Mouse (Mus musculus) embryonic facial prominence, embryonic 12.5 days (tissue): Measurements from ENCODE around the gene Lonp1. TPM values are rescaled to one million over a fixed set of nuclear protein-coding genes. Genes with fewer than 3 reads are reported as not detected.

ENCODE experiments used
- ATAC-seq: fragments of 200-750 bp; cut with Nextera tagmentation; 2 replicates; pipeline ENCODE4 v1.8.0; 2017; ENCODE audit not compliant: insufficient number of reproducible peaks, insufficient read depth, low FRiP score, low TSS enrichment
- H3K27ac ChIP-seq: fragments of 300-500 bp; sonication (generic); 2 replicates; pipeline ENCODE4 v1.5.1; 2016; ENCODE audit warnings: mild to moderate bottlenecking
- H3K27me3 ChIP-seq: fragments of 300-500 bp; sonication (generic); 2 replicates; pipeline ENCODE4 v1.6.1; 2016; ENCODE audit warnings: mild to moderate bottlenecking, moderate library complexity
- H3K36me3 ChIP-seq: fragments of 300-500 bp; sonication (generic); 2 replicates; pipeline ENCODE4 v1.6.1; 2016; ENCODE audit warnings: mild to moderate bottlenecking
- H3K4me1 ChIP-seq: fragments of 300-500 bp; sonication (generic); 2 replicates; pipeline ENCODE4 v1.6.1; 2016
- H3K4me2 ChIP-seq: fragments of 300-500 bp; sonication (generic); replicated peaks from 2 replicates; pipeline ENCODE4 v1.6.1; 2016; ENCODE audit warnings: mild to moderate bottlenecking, moderate library complexity
- H3K4me3 ChIP-seq: fragments of 300-500 bp; sonication (generic); 2 replicates; pipeline ENCODE4 v1.5.1; 2016; ENCODE audit warnings: mild to moderate bottlenecking
- H3K9ac ChIP-seq: fragments of 300-500 bp; sonication (generic); 2 replicates; pipeline ENCODE4 v1.6.1; 2016; ENCODE audit warnings: mild to moderate bottlenecking, moderate library complexity
- H3K9me3 ChIP-seq: fragments of 300-500 bp; sonication (generic); 2 replicates; pipeline ENCODE4 v1.6.1; 2016; ENCODE audit warnings: mild to moderate bottlenecking, moderate library complexity
- WGBS: fragments of 180-500 bp; shearing (Covaris S2); methylation state at CpG from one replicate; pipeline ENCODE4 v1.1.7; 2016; 5-methylcytosine and 5-hydroxymethylcytosine counted together
- polyA plus RNA-seq: library from polyadenylated mRNA; unstranded; fragments of >200 nt; fragmentation: Nextera tagmentation; extraction: Ambion mirVana; gene quantifications from 2 replicates; pipeline ENCODE4 v1.2.1, GENCODE M21; 2016

Lonp1 gene
- polyA plus RNA-seq, 1 experiment from 2014 or later = 66.9 TPM

- no peak for ATAC-seq
- Histone ChIP-seq H3K27me3 (no peaks in the 10 kb centered on the region), H3K4me2 (peak overlapping the region; percentile 78), H3K9ac (peak overlapping the region; percentile 52), H3K36me3 (peaks cover 39% of the 10 kb centered on the region), H3K9me3 (no peaks in the 10 kb centered on the region), H3K27ac (peak overlapping the region; percentile 1; the same call in 1 of the 2 replicates), H3K4me3 (peak overlapping the region; percentile 46), H3K4me1 (peaks cover 16% of the 10 kb centered on the region)
- WGBS = 56% methylated on average over 5 of the region's 5 CpGs
Measured at GRCm38 (mm10) chr17:56608699-56609098, 18.0 kb downstream of the Lonp1 start.

- Histone ChIP-seq H3K4me2 (no peak overlapping the region), H3K27me3 (no peaks in the 10 kb centered on the region), H3K9me3 (no peaks in the 10 kb centered on the region), H3K9ac (no peak overlapping the region), H3K4me1 (peaks cover 16% of the 10 kb centered on the region), H3K27ac (no peak overlapping the region), H3K36me3 (peaks cover 50% of the 10 kb centered on the region), H3K4me3 (no peak overlapping the region)
- ATAC-seq = no peak
- 75% methylated on average over 3 of the region's 3 CpGs for WGBS
Measured at GRCm38 (mm10) chr17:56607521-56608062, 19.1 kb downstream of the Lonp1 start.

- no peak for ATAC-seq
- Histone ChIP-seq H3K27me3 (no peaks in the 10 kb centered on the region), H3K36me3 (peaks cover 72% of the 10 kb centered on the region), H3K9me3 (no peaks in the 10 kb centered on the region), H3K4me3 (no peak overlapping the region), H3K9ac (no peak overlapping the region), H3K4me2 (no peak overlapping the region), H3K27ac (no peak overlapping the region), H3K4me1 (peaks cover 11% of the 10 kb centered on the region)
- WGBS = 89% methylated on average over 9 of the region's 9 CpGs
Measured at GRCm38 (mm10) chr17:56605431-56605830, 21.3 kb downstream of the Lonp1 start.

GRCm38 (mm10) chr17:56604422-56604821 lies 22.3 kb downstream of the Lonp1 start:
- Histone ChIP-seq H3K4me3 (no peak overlapping the region), H3K4me1 (peaks cover 8% of the 10 kb centered on the region), H3K9me3 (no peaks in the 10 kb centered on the region), H3K36me3 (peaks cover 82% of the 10 kb centered on the region), H3K9ac (no peak overlapping the region), H3K27ac (no peak overlapping the region), H3K27me3 (no peaks in the 10 kb centered on the region), H3K4me2 (no peak overlapping the region)
- ATAC-seq = no peak
- WGBS = 86% methylated on average over 3 of the region's 3 CpGs

- Histone ChIP-seq H3K4me1 (peaks cover 8% of the 10 kb centered on the region), H3K27ac (no peak overlapping the region), H3K27me3 (no peaks in the 10 kb centered on the region), H3K36me3 (peaks cover 85% of the 10 kb centered on the region), H3K9me3 (no peaks in the 10 kb centered on the region), H3K4me2 (no peak overlapping the region), H3K9ac (no peak overlapping the region), H3K4me3 (no peak overlapping the region)
- no peak for ATAC-seq
- WGBS = 89% methylated on average over 9 of the region's 9 CpGs
Measured at GRCm38 (mm10) chr17:56604070-56604380, 22.7 kb downstream of the Lonp1 start.

GRCm38 (mm10) chr17:56603186-56604069 lies 23.3 kb downstream of the Lonp1 start:
- H3K27me3 ChIP-seq = no peaks in the 10 kb centered on the region
- ATAC-seq = no peak
- H3K9ac ChIP-seq = no peak overlapping the region
- no peaks in the 10 kb centered on the region for H3K9me3 ChIP-seq
- peaks cover 85% of the 10 kb centered on the region for H3K36me3 ChIP-seq
- WGBS = 94% methylated on average over 28 of the region's 28 CpGs
- H3K4me1 ChIP-seq = peaks cover 2% of the 10 kb centered on the region
- H3K27ac ChIP-seq = no peak overlapping the region
- H3K4me3 ChIP-seq = no peak overlapping the region
- no peak overlapping the region for H3K4me2 ChIP-seq

- Histone ChIP-seq H3K9me3 (no peaks in the 10 kb centered on the region), H3K27ac (no peak overlapping the region), H3K9ac (no peak overlapping the region), H3K4me3 (no peak overlapping the region), H3K4me1 (no peaks in the 10 kb centered on the region), H3K27me3 (no peaks in the 10 kb centered on the region), H3K36me3 (peaks cover 94% of the 10 kb centered on the region), H3K4me2 (no peak overlapping the region)
- 93% methylated on average over 8 of the region's 8 CpGs for WGBS
- ATAC-seq = peak; percentile 32; the same call in 1 of the 2 replicates
Measured at GRCm38 (mm10) chr17:56593527-56594271, 33.0 kb downstream of the Lonp1 start.

GRCm38 (mm10) chr17:56592553-56592952 lies 34.1 kb downstream of the Lonp1 start:
- no peak overlapping the region for H3K4me2 ChIP-seq
- no peaks in the 10 kb centered on the region for H3K27me3 ChIP-seq
- no peak for ATAC-seq
- peaks cover 2% of the 10 kb centered on the region for H3K4me1 ChIP-seq
- peaks cover 98% of the 10 kb centered on the region for H3K36me3 ChIP-seq
- H3K9me3 ChIP-seq = no peaks in the 10 kb centered on the region
- H3K27ac ChIP-seq = no peak overlapping the region
- no peak overlapping the region for H3K4me3 ChIP-seq
- H3K9ac ChIP-seq = no peak overlapping the region

GRCm38 (mm10) chr17:56588921-56589320 lies 37.8 kb downstream of the Lonp1 start:
- Histone ChIP-seq H3K4me2 (no peak overlapping the region), H3K27me3 (no peaks in the 10 kb centered on the region), H3K36me3 (peaks cover 75% of the 10 kb centered on the region), H3K4me3 (no peak overlapping the region), H3K9me3 (no peaks in the 10 kb centered on the region), H3K27ac (no peak overlapping the region), H3K4me1 (peaks cover 20% of the 10 kb centered on the region), H3K9ac (no peak overlapping the region)
- ATAC-seq = no peak
- 89% methylated on average over 4 of the region's 4 CpGs for WGBS

- Histone ChIP-seq H3K9ac (peak overlapping the region; percentile 0; the same call in 1 of the 2 replicates), H3K36me3 (peaks cover 68% of the 10 kb centered on the region), H3K4me1 (peaks cover 27% of the 10 kb centered on the region), H3K27me3 (no peaks in the 10 kb centered on the region), H3K4me3 (no peak overlapping the region), H3K4me2 (0 out of 2 replicates have a peak overlapping the region, but pooled peaks have one; percentile 13), H3K9me3 (no peaks in the 10 kb centered on the region), H3K27ac (no peak overlapping the region)
- 86% methylated on average over 1 of the region's 1 CpGs for WGBS
- ATAC-seq = no peak
Measured at GRCm38 (mm10) chr17:56587773-56588172, 38.9 kb downstream of the Lonp1 start.

GRCm38 (mm10) chr17:56585171-56585821 lies 41.4 kb downstream of the Lonp1 start:
- ATAC-seq = no peak

More at GRCm38 (mm10) chr17:56585171-56585821, 41.4 kb downstream of the Lonp1 start:
- Histone ChIP-seq H3K36me3 (peaks cover 65% of the 10 kb centered on the region), H3K27me3 (no peaks in the 10 kb centered on the region), H3K4me2 (peak overlapping the region; percentile 87), H3K4me1 (peaks cover 34% of the 10 kb centered on the region), H3K27ac (peak overlapping the region; percentile 94), H3K9me3 (no peaks in the 10 kb centered on the region), H3K9ac (peak overlapping the region; percentile 79), H3K4me3 (peak overlapping the region; percentile 70)
- WGBS = under 1% methylated on average over 56 of the region's 61 CpGs
